Mouse (Mus musculus) neural tube, embryonic 13.5 days (tissue): ENCODE data around the gene Gm3435. TPM values are rescaled to one million over a fixed set of nuclear protein-coding genes. Genes with fewer than 3 reads are reported as not detected.
"Not testable (repeated sequence)": the region's sequence is repeated elsewhere in the genome, so short reads cannot be mapped to it uniquely, and the experiment has no call there.

Source experiments
- ATAC-seq: fragments of 200-750 bp; cut with Nextera tagmentation; 2 replicates; pipeline ENCODE4 v1.8.0; 2017; ENCODE audit warnings: low read depth, mild to moderate bottlenecking, moderate TSS enrichment, moderate library complexity
- H3K27ac ChIP-seq: fragments of 300-500 bp; sonication (generic); replicated peaks from 2 replicates; pipeline ENCODE4 v1.5.1; 2015; ENCODE audit warnings: moderate library complexity, mild to moderate bottlenecking, inconsistent platforms
- H3K27me3 ChIP-seq: fragments of 300-500 bp; sonication (generic); 2 replicates; pipeline ENCODE4 v1.6.1; 2015; ENCODE audit warnings: mild to moderate bottlenecking, inconsistent platforms
- H3K36me3 ChIP-seq: fragments of 300-500 bp; sonication (generic); 2 replicates; pipeline ENCODE4 v1.6.1; 2015; ENCODE audit warnings: mild to moderate bottlenecking, inconsistent platforms
- H3K4me1 ChIP-seq: fragments of 300-500 bp; sonication (generic); replicated peaks from 2 replicates; pipeline ENCODE4 v1.6.1; 2015; ENCODE audit warnings: inconsistent platforms
- H3K4me2 ChIP-seq: fragments of 300-500 bp; sonication (generic); 2 replicates; pipeline ENCODE4 v1.6.1; 2015; ENCODE audit warnings: inconsistent platforms, mild to moderate bottlenecking, moderate library complexity
- H3K4me3 ChIP-seq: fragments of 300-500 bp; sonication (generic); 2 replicates; pipeline ENCODE4 v1.5.1; 2015; ENCODE audit warnings: mild to moderate bottlenecking, inconsistent platforms
- H3K9ac ChIP-seq: fragments of 300-500 bp; sonication (generic); 2 replicates; pipeline ENCODE4 v1.6.1; 2015; ENCODE audit warnings: moderate library complexity, mild to moderate bottlenecking, inconsistent platforms
- H3K9me3 ChIP-seq: fragments of 300-500 bp; sonication (generic); 2 replicates; pipeline ENCODE4 v1.6.1; 2016; ENCODE audit warnings: inconsistent platforms
- WGBS: fragments of 180-500 bp; shearing (Covaris S2); methylation state at CpG from one replicate; pipeline ENCODE4 v1.1.7; 2015; 5-methylcytosine and 5-hydroxymethylcytosine counted together
- polyA plus RNA-seq: library from polyadenylated mRNA; unstranded; fragments of >200 nt; fragmentation: Nextera tagmentation; extraction: Ambion mirVana; gene quantifications from 2 replicates; pipeline ENCODE4 v1.2.1, GENCODE M21; 2015

The Gm3435 gene
- polyA plus RNA-seq, 1 experiment from 2014 or later = 9.1 TPM

DNA sequence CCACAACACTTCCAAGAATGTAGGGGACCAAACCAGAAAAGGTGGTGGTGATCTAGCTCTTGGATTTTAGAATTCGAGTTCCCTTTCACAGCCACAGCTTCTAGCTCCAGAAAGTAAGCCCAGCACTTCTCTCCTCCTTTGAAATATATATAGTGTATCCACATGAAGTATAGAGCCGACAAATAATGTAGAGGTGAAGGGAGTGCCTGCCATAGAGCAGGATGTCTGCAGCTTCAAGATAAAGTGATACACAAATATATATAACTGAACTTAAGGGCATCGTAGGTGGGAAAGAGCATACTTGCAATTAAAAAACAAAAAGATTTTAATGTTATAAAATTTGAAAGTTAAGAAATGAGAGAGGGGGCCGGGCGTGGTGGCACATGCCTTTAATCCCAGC is 15.8 kb upstream of the Gm3435 start:
- no CpG with 5 or more reads among the region's 5 CpGs for WGBS
- not testable (repeated sequence) for H3K27me3 ChIP-seq, H3K4me3 ChIP-seq, H3K9me3 ChIP-seq, ATAC-seq, H3K27ac ChIP-seq, H3K4me2 ChIP-seq, H3K36me3 ChIP-seq, H3K9ac ChIP-seq, H3K4me1 ChIP-seq

DNA sequence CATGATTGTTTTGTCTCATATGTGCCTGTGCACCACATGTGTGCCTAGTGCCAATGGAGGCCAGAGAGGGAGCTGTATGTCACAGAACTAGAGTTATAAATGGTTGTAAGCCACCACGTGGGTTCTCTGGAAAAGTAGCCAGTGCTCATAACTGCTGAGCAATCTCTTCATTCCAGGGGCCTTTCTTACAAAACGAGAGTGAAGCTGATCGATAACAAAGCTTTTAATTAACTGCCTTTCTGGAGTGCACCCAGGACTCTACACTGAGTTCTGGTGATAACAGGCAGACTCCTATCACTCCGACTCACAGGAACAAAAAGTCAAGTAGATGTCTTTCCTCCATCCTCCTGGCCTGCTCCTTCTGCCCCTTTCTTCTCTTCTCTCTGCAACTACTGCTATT is 9.9 kb upstream of the Gm3435 start:
- H3K4me3 ChIP-seq, H3K9ac ChIP-seq, ATAC-seq, H3K27ac ChIP-seq, H3K4me2 ChIP-seq, H3K4me1 ChIP-seq, H3K27me3 ChIP-seq, H3K9me3 ChIP-seq, H3K36me3 ChIP-seq: not testable (repeated sequence)
- WGBS = no CpG with 5 or more reads among the region's 4 CpGs

DNA sequence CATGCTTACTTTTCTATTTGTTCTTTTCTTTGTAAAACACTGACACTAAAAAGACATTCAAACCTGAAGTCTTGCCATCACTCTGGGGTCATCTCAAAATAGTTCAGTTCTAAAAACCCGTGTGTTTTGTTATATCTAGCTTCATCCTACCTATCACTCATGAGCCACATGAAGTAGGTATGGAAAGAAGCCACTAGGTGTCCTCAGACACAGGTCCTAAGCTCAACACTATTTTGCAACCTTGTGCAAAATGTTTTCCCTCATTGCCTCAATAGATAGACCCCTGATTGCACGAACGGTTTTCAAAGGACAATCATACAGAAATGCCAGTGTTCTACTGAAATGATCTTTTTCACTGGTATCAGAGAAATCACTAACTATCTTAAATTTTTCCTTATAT is 888 bp upstream of the Gm3435 start:
- H3K4me2 ChIP-seq, H3K4me3 ChIP-seq, H3K27ac ChIP-seq, H3K4me1 ChIP-seq, H3K9ac ChIP-seq, ATAC-seq, H3K9me3 ChIP-seq, H3K27me3 ChIP-seq, H3K36me3 ChIP-seq: not testable (repeated sequence)
- WGBS = no CpG with 5 or more reads among the region's 3 CpGs

DNA sequence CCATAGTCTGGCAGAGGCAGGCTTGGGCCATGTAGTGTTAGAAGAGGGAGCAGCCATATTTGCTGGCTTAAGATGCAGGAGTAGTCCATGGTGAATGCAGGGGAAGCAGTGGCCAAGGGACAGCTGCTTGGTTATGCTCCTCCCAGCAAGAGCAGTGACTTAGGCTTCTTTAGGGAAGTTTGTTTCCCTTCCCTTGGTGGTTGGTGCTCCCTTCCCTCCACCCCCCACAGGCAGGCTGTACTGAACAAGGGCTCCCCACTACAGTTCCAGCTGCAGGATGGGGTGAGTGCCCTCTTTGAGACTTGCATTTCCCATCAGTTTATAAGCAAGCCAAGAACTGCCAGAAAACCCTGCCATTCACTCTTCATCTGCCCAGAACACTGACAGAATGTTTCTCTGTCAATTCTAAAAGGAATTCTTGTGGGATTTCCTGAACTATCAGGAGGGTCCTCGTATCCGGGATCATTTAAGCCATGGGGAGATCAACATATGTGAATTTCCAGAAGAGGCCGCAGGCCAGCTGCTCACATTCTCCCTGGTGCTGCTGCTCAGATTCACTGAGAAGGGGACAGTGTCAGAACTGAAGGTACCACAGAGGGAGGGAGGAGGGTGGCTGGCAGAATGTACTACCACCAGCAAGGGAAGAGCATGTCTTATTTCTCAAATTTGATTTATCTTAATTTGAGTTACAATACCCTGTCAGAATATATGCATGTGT is 11.7 kb downstream of the Gm3435 start:
- not testable (repeated sequence) for H3K4me2 ChIP-seq, H3K4me3 ChIP-seq, H3K9me3 ChIP-seq, H3K9ac ChIP-seq, H3K27me3 ChIP-seq, H3K27ac ChIP-seq, H3K4me1 ChIP-seq, H3K36me3 ChIP-seq, ATAC-seq
- 72% methylated on average over 3 of the region's 3 CpGs for WGBS

DNA sequence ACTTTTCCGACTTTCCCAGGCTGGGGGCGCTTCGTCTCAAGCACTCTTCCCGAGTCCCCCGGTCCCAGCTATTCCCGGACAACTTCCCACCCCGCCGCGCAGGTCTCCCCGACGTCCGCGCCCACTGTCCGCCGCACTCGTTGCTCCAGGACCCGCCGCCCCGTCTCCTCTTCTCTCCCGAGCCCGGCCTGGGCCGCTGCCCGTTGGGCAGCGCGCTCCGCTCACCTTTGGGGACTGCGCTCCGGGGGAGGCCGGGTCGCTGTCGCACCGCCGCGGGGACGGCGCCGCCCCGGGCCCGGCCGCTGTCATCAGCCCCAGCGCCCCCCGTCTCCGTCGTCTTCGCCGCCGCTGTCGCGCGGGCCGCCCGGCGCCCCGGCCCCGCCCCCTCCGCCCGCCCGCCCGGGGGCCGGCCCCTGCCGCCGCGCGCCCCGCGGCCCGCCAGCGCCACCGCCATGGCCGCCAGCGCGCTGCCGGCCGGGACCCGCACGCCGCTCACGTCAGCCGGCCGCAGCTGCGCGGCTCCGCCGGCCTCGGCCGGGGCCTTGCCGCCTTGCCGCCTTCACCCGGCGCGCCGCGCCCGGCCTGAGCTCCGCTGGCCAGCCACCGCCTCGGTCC is 14.0 kb downstream of the Gm3435 start:
- H3K4me1 ChIP-seq, H3K9me3 ChIP-seq, H3K4me2 ChIP-seq, H3K4me3 ChIP-seq, H3K27ac ChIP-seq, H3K27me3 ChIP-seq, H3K9ac ChIP-seq, H3K36me3 ChIP-seq: not testable (repeated sequence)
- WGBS = no CpG with 5 or more reads among the region's 97 CpGs
- peak; percentile 76 for ATAC-seq

DNA sequence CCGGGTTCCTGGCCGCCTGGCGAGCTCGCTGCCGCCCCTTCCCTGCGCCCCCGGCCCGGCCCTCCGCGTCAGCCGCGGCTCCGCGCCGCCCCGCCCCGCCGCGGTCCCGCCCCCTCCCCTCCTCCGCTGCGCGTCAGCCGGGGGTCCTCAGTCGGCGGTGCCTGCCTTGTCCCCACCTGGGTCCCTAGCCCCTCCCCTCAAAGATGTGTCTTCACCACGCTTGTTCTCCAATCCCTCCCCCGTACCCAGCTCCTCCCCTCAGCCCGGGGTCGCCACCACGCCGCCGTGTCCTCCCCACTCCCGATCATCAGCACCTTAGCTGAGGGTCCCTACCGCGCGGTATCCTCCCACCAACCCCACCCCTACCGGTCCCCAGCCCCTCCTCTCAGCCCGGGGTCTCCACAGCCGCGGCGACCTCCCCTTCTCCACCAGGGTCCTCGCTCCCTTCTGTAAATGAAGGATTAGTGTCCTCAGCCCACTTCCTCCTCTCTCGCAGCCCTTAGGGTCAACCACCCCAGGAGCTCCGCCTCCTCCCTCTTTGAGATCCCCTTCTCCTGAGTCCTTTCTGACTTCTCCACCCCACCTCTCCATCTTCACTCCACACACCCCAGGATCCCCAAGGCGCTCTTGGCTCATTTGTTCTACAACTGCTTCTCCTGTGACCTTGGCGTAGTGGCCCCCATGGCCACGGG is 14.7 kb downstream of the Gm3435 start:
- ATAC-seq = peak; percentile 91
- not testable (repeated sequence) for H3K9ac ChIP-seq, H3K27me3 ChIP-seq, H3K4me2 ChIP-seq, H3K27ac ChIP-seq, H3K4me1 ChIP-seq, H3K4me3 ChIP-seq, H3K9me3 ChIP-seq, H3K36me3 ChIP-seq
- WGBS = no CpG with 5 or more reads among the region's 48 CpGs

DNA sequence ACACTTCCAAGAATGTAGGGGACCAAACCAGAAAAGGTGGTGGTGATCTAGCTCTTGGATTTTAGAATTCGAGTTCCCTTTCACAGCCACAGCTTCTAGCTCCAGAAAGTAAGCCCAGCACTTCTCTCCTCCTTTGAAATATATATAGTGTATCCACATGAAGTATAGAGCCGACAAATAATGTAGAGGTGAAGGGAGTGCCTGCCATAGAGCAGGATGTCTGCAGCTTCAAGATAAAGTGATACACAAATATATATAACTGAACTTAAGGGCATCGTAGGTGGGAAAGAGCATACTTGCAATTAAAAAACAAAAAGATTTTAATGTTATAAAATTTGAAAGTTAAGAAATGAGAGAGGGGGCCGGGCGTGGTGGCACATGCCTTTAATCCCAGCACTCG is 15.5 kb downstream of the Gm3435 start:
- not testable (repeated sequence) for H3K4me3 ChIP-seq, ATAC-seq, H3K9ac ChIP-seq, H3K27me3 ChIP-seq, H3K9me3 ChIP-seq, H3K27ac ChIP-seq, H3K4me1 ChIP-seq, H3K36me3 ChIP-seq, H3K4me2 ChIP-seq
- WGBS = no CpG with 5 or more reads among the region's 6 CpGs

DNA sequence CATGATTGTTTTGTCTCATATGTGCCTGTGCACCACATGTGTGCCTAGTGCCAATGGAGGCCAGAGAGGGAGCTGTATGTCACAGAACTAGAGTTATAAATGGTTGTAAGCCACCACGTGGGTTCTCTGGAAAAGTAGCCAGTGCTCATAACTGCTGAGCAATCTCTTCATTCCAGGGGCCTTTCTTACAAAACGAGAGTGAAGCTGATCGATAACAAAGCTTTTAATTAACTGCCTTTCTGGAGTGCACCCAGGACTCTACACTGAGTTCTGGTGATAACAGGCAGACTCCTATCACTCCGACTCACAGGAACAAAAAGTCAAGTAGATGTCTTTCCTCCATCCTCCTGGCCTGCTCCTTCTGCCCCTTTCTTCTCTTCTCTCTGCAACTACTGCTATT is 21.4 kb downstream of the Gm3435 start:
- not testable (repeated sequence) for H3K4me2 ChIP-seq

DNA sequence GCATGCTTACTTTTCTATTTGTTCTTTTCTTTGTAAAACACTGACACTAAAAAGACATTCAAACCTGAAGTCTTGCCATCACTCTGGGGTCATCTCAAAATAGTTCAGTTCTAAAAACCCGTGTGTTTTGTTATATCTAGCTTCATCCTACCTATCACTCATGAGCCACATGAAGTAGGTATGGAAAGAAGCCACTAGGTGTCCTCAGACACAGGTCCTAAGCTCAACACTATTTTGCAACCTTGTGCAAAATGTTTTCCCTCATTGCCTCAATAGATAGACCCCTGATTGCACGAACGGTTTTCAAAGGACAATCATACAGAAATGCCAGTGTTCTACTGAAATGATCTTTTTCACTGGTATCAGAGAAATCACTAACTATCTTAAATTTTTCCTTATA is 30.5 kb downstream of the Gm3435 start:
- not testable (repeated sequence) for H3K4me2 ChIP-seq, H3K27me3 ChIP-seq, ATAC-seq, H3K4me1 ChIP-seq, H3K9me3 ChIP-seq, H3K27ac ChIP-seq, H3K36me3 ChIP-seq, H3K9ac ChIP-seq, H3K4me3 ChIP-seq
- no CpG with 5 or more reads among the region's 3 CpGs for WGBS

More for the DNA sequence above, 21.4 kb downstream of the Gm3435 start:
- WGBS = no CpG with 5 or more reads among the region's 4 CpGs
- H3K27me3 ChIP-seq, H3K4me3 ChIP-seq, H3K4me1 ChIP-seq, H3K36me3 ChIP-seq, H3K9me3 ChIP-seq, H3K9ac ChIP-seq, ATAC-seq, H3K27ac ChIP-seq: not testable (repeated sequence)

DNA sequence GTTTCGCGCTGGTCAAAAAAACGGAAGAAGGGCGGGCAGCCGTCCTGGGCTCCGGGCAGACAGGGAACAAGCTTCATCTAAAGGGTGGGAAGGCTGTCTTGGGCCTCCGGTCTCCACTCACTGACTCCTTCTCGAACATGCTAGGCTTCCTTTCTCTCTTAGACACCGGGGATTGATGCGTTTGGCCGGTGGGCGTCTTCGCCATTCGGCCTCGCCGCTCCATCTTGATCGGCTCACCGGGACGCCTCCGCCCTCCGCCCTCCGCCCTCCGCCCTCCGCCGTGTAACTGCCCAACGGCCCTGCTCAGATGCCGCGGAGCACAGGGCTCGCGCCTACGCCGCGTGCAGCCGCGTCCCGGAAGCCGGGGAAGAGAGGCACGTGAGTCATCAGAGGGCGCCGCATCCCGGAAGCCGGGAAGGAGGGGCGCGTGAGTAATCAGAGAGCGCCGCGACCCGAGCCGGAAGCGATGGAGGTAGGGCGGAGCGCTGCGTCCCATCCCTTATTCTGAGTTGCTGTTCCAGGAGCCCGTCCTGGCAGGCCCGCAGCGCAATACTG is 31.3 kb downstream of the Gm3435 start, which contains the start of the genes Ermard, Tcte3 and Gm3448:
Gene Ermard (plus strand): TSS at position 34 of the 555 bp plus-strand sequence.
Gene Tcte3 (minus strand): TSS at position 314 of the 555 bp plus-strand sequence.
Gene Gm3448 (minus strand): TSS at position 363 of the 555 bp plus-strand sequence.
- not testable (repeated sequence) for H3K9me3 ChIP-seq, H3K4me2 ChIP-seq, H3K36me3 ChIP-seq, H3K4me3 ChIP-seq, H3K27me3 ChIP-seq, H3K9ac ChIP-seq, H3K4me1 ChIP-seq, H3K27ac ChIP-seq
- peak; percentile 97 for ATAC-seq
- 0% methylated on average over 15 of the region's 56 CpGs for WGBS

DNA sequence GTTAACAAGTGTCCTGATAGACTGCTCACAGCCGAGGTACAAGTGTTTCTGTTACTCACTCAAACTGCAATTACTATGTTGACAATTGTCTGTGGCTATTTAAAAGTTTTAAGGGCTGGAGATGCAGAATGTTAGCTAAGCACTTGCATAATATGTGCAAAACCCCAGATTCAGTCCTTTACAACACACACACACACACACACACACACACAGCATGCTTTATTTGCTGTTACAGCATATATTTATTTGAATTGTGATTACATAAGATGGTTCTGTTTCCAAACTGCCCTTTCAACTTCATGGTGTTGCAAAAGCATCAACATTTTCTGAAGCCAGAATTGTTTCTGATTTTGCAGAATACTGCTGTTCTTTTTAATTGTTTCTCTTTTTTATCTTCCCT is 40.4 kb downstream of the Gm3435 start:
- not testable (repeated sequence) for H3K4me3 ChIP-seq, H3K4me2 ChIP-seq, H3K27ac ChIP-seq, H3K9me3 ChIP-seq, ATAC-seq, H3K4me1 ChIP-seq, H3K9ac ChIP-seq, H3K27me3 ChIP-seq, H3K36me3 ChIP-seq
- no CpG with 5 or more reads among the region's 1 CpGs for WGBS

DNA sequence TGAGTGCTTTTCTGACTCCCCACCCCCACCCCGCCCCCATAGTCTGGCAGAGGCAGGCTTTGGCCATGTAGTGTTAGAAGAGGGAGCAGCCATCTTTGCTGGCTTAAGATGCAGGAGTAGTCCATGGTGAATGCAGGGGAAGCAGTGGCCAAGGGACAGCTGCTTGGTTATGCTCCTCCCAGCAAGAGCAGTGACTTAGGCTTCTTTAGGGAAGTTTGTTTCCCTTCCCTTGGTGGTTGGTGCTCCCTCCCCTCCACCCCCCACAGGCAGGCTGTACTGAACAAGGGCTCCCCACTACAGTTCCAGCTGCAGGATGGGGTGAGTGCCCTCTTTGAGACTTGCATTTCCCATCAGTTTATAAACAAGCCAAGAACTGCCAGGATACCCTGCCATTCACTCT is 42.8 kb downstream of the Gm3435 start:
- 64% methylated on average over 1 of the region's 1 CpGs for WGBS
- ATAC-seq = peak; percentile 36; the same call in 1 of the 2 replicates

More for the DNA sequence above, 42.8 kb downstream of the Gm3435 start:
- H3K27ac ChIP-seq, H3K27me3 ChIP-seq, H3K9ac ChIP-seq, H3K4me3 ChIP-seq, H3K9me3 ChIP-seq, H3K4me2 ChIP-seq, H3K4me1 ChIP-seq: not testable (repeated sequence)
- H3K36me3 ChIP-seq = peaks cover 25% of the 10 kb centered on the region
